Mouse (Mus musculus): ENCODE results near the gene Bckdk. TPM values are rescaled to one million over a fixed set of nuclear protein-coding genes. Genes with fewer than 3 reads are reported as not detected.

Bckdk gene
- total and polyA plus RNA-seq, 2 experiments: 8.2 to 19.8 TPM

DNA sequence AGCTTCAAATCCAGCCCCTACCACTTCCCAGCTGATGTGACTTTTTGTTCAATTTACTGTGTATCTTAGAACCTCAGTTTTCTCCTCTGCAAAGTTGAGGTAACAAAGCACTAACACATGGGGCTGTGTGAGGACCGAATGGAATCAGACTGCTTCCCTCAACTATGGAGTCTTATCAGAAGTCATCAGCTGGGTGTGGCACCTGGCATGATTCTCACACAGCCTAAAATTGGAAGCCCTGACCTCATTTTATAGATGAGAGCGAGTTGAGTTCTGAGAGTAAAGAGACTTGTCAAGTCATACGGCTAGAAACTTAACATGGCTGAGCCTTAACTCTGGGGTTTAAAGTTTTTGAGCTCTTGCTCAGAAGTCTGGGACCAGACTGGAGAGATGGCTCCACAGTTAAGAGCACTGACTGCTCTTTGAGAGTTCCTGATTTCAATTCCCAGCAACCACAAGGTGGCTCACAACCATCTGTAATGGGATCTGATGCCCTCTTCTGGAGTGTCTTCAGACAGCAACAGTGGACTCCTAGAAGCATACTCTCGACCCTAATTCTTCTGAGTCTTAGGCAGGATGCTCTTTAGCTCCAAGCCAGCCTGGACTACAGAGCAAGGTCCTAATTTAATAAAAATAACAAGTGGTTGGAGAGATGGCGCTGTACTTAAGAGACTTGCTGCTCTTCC is 33.6 kb upstream of the Bckdk start:
- H3K79me2 ChIP-seq (ENCODE audit: control insufficient read depth, insufficient read depth, low read length): no peaks in the 10 kb centered on the region
- peaks cover 5% of the 10 kb centered on the region; the same call in 1 of the 2 replicates for H3K36me3 ChIP-seq (ENCODE audit: control insufficient read depth, insufficient read depth, low read length)
- H3K4me1 ChIP-seq (ENCODE audit: control insufficient read depth, insufficient read depth, low read length): peaks cover 4% of the 10 kb centered on the region
- H3K9ac ChIP-seq (ENCODE audit: low read depth, low read length): no peak overlapping the region
- 92% methylated on average over 5 of the region's 5 CpGs for WGBS
- no peak for TF ChIP-seq CTCF (IDR thresholded peaks at IDR 0.05; ENCODE audit: low read depth, low read length)
- TF ChIP-seq POLR2A (IDR thresholded peaks at IDR 0.05; ENCODE audit: extremely low read depth, insufficient read depth, low read length): no peak
- H3K27ac ChIP-seq (replicated peaks; ENCODE audit: insufficient read depth, low read depth, low read length): no peak overlapping the region
- no peak for DNase-seq (ENCODE audit: extremely low read depth, low read depth, low spot score)
- no peak overlapping the region for H3K4me3 ChIP-seq (ENCODE audit: insufficient read depth, low read depth, low read length)
- no peaks in the 10 kb centered on the region for H3K27me3 ChIP-seq (ENCODE audit: control insufficient read depth, insufficient read depth, low read length)

DNA sequence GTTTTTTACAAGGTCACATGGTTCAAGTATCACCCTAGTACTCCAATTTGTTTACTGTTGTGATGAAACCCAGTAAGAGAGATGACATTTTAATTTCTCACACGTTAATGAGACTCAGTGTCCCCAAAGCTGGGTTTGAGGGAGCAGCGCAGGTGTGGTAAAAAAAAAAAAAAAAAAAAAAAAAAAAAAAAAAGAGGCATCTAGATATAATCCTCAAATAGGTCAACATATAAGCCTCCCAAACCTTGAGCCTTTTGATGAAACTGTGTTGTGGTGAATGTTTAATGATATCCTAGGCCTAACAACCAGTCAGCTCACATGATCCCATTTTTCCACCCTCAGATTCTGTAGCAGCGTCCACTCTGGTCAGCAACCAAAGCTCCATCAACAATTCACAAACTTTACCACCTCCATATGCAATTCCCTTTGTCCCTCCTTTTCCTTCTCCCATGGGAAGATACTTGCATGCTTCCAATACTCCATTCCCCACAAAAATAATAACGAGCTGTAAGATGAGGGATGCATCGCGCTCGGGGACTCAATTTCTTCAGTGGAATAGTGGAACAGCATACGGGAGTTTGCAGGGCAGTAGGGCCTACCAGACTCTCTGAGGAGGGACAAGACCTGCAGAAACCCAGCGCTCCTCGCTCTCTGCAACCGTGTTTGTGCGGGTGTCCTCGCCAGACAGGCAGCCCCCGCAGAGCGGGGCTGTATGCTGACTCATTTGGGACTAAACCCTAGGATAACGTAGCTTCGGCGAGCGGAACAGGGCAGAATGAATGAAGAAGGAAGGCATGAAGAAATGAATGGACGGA is 28.9 kb upstream of the Bckdk start:
- no peak for DNase-seq (ENCODE audit: extremely low read depth, low read depth, low spot score)
- H3K36me3 ChIP-seq (ENCODE audit: control insufficient read depth, insufficient read depth, low read length): peaks cover 1% of the 10 kb centered on the region; the same call in 1 of the 2 replicates

DNA sequence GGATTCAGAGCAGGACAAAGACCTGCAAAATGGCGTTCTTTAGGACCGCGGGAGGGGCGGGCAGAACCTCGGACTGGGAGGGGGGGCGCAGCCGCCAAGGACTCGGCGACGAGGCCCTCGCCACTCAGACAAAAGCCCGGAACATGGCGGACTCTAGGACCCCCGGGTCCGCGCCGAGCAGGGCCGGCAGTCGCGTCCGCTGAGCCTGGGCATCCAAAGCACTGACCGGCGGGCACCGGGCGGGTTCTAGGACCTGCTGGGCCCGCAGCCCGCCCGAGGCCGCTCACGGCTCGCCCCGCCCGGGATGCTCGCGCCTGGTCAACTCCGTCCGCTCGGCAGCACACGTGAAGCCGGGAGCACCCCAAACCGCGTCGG is 28.3 kb upstream of the Bckdk start:
- Histone ChIP-seq H3K36me3 (ENCODE audit: control insufficient read depth, insufficient read depth, low read length) (peaks cover 1% of the 10 kb centered on the region; the same call in 1 of the 2 replicates), H3K79me2 (ENCODE audit: control insufficient read depth, insufficient read depth, low read length) (peaks cover 16% of the 10 kb centered on the region; the same call in 1 of the 2 replicates), H3K9ac (ENCODE audit: low read depth, low read length) (peak overlapping the region; percentile 81), H3K27me3 (ENCODE audit: control insufficient read depth, insufficient read depth, low read length) (no peaks in the 10 kb centered on the region), H3K27ac (replicated peaks; ENCODE audit: insufficient read depth, low read depth, low read length) (peak overlapping the region; percentile 90), H3K4me1 (ENCODE audit: control insufficient read depth, insufficient read depth, low read length) (peaks cover 6% of the 10 kb centered on the region), H3K4me3 (ENCODE audit: insufficient read depth, low read depth, low read length) (peak overlapping the region; percentile 94)
- DNase-seq (ENCODE audit: extremely low read depth, low read depth, low spot score): peak; percentile 57
- under 1% methylated on average over 41 of the region's 43 CpGs for WGBS
- TF ChIP-seq CTCF (IDR thresholded peaks at IDR 0.05; ENCODE audit: low read depth, low read length): no peak
- TF ChIP-seq POLR2A (IDR thresholded peaks at IDR 0.05; ENCODE audit: extremely low read depth, insufficient read depth, low read length): no peak

More for the DNA sequence above, 28.9 kb upstream of the Bckdk start:
- no peaks in the 10 kb centered on the region for H3K27me3 ChIP-seq (ENCODE audit: control insufficient read depth, insufficient read depth, low read length)
- H3K4me3 ChIP-seq (ENCODE audit: insufficient read depth, low read depth, low read length): peak overlapping the region; percentile 94
- peaks cover 14% of the 10 kb centered on the region; the same call in 1 of the 2 replicates for H3K79me2 ChIP-seq (ENCODE audit: control insufficient read depth, insufficient read depth, low read length)
- peak overlapping the region; percentile 81 for H3K9ac ChIP-seq (ENCODE audit: low read depth, low read length)
- TF ChIP-seq POLR2A (IDR thresholded peaks at IDR 0.05; ENCODE audit: extremely low read depth, insufficient read depth, low read length): no peak
- no peak for TF ChIP-seq CTCF (IDR thresholded peaks at IDR 0.05; ENCODE audit: low read depth, low read length)
- H3K4me1 ChIP-seq (ENCODE audit: control insufficient read depth, insufficient read depth, low read length): peaks cover 6% of the 10 kb centered on the region
- 4% methylated on average over 20 of the region's 20 CpGs for WGBS
- H3K27ac ChIP-seq (replicated peaks; ENCODE audit: insufficient read depth, low read depth, low read length): no peak overlapping the region

DNA sequence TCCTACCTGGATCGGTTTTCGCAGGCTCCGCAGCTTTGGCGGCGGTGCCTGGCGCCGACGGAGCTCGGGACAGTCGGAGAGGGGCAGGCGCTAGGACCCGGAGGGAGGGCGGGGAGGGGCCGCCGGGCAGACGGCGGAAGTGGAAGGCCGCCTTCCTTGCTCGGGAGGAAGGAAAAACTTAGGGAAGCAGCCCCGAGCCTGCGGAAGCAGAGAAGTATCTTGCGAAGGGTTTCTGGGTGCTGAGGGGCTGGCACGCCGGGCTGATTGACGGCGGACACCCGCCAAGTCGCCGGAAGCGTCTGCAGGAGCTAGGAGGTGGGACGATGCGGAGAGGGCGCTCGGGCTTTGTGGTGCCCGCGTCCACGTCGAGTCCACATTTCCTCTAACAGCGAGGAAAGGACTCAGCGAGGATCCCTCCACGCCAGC is 27.8 kb upstream of the Bckdk start, which contains the start of gene Zfp646:
TSS of gene Zfp646 (plus strand) at position 181 of the 426 bp plus-strand sequence.
- Histone ChIP-seq H3K36me3 (ENCODE audit: control insufficient read depth, insufficient read depth, low read length) (peaks cover 2% of the 10 kb centered on the region), H3K9ac (ENCODE audit: low read depth, low read length) (peak within 1 kb of the TSS; percentile 94), H3K27ac (replicated peaks; ENCODE audit: insufficient read depth, low read depth, low read length) (peak within 1 kb of the TSS; percentile 90), H3K79me2 (ENCODE audit: control insufficient read depth, insufficient read depth, low read length) (peaks cover 16% of the 10 kb centered on the region; the same call in 1 of the 2 replicates), H3K4me3 (ENCODE audit: insufficient read depth, low read depth, low read length) (peak within 1 kb of the TSS; percentile 94), H3K27me3 (ENCODE audit: control insufficient read depth, insufficient read depth, low read length) (no peaks in the 10 kb centered on the region), H3K4me1 (ENCODE audit: control insufficient read depth, insufficient read depth, low read length) (peaks cover 6% of the 10 kb centered on the region)
- TF ChIP-seq CTCF (IDR thresholded peaks at IDR 0.05; ENCODE audit: low read depth, low read length): no peak
- 0 out of 2 replicates have a peak, but pooled peaks have one; percentile 16 for TF ChIP-seq POLR2A (IDR thresholded peaks at IDR 0.05; ENCODE audit: extremely low read depth, insufficient read depth, low read length)
- DNase-seq (ENCODE audit: extremely low read depth, low read depth, low spot score): peak; percentile 80
- under 1% methylated on average over 41 of the region's 41 CpGs for WGBS

DNA sequence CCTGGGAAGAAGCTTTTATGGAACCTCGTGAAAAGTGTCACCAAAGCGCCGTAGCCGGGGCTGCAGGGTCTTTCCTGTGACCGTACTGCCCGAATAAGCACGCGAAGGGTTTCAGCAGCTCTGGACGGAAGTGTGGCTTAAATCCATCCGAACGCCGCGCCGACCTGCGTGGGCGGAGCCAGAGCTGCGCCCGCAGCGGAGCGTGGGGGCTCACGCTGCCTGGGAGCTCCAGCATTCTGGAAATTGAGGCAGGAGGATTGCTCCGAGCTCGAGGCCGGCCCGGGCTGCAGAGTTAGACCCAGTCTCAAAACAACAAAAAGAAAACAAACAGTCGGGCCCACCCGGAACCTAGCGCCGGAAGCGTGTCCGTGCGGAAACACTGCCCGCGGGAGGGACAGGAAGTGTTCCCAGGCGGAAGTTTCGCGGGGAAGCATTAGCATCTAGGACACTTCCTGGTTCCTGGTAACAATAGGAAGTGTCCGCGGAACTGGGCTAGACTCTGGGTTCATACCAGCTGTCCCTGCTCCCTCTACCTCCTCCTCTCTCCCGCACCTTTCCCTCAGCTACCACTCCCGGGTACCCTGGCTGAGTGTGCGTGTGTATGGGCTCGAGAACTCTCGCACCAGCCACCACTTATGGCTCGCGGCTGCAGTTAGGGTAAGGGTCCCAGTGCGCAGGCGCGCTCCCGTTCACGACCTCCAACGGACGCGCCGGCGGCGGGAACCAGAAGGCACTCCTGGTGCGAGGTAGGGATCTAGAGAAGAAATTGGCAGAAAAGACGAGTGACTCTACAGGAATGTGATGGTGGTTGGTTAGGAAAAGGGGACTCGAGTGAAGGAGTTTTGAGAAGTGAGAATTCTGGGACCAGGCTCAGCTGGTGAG is 27.2 kb upstream of the Bckdk start, which contains the start of gene Zfp668:
TSS of gene Zfp668 (minus strand) at position 362 of the 882 bp plus-strand sequence.
- Histone ChIP-seq H3K79me2 (ENCODE audit: control insufficient read depth, insufficient read depth, low read length) (peaks cover 21% of the 10 kb centered on the region), H3K9ac (ENCODE audit: low read depth, low read length) (peak within 1 kb of the TSS; percentile 94), H3K27ac (replicated peaks; ENCODE audit: insufficient read depth, low read depth, low read length) (peak within 1 kb of the TSS; percentile 90), H3K36me3 (ENCODE audit: control insufficient read depth, insufficient read depth, low read length) (peaks cover 7% of the 10 kb centered on the region), H3K27me3 (ENCODE audit: control insufficient read depth, insufficient read depth, low read length) (no peaks in the 10 kb centered on the region), H3K4me1 (ENCODE audit: control insufficient read depth, insufficient read depth, low read length) (peaks cover 6% of the 10 kb centered on the region), H3K4me3 (ENCODE audit: insufficient read depth, low read depth, low read length) (peak within 1 kb of the TSS; percentile 94)
- no peak for TF ChIP-seq CTCF (IDR thresholded peaks at IDR 0.05; ENCODE audit: low read depth, low read length)
- TF ChIP-seq POLR2A (IDR thresholded peaks at IDR 0.05; ENCODE audit: extremely low read depth, insufficient read depth, low read length): peak; percentile 30; the same call in 1 of the 2 replicates
- WGBS: under 1% methylated on average over 60 of the region's 60 CpGs
- peak; percentile 89 for DNase-seq (ENCODE audit: extremely low read depth, low read depth, low spot score)
